Mouse (Mus musculus) myocyte (in vitro differentiated cells): ENCODE results near the gene Gm5152. TPM values are rescaled to one million over a fixed set of nuclear protein-coding genes. Genes with fewer than 3 reads are reported as not detected.
"Not testable (repeated sequence)": the region's sequence is repeated elsewhere in the genome, so short reads cannot be mapped to it uniquely, and the experiment has no call there.

ENCODE experiments used
- H3K27me3 ChIP-seq: one replicate; pipeline ENCODE4 v1.6.1; 2011; ENCODE audit not compliant: control insufficient read depth, insufficient read depth, insufficient read length
- H3K36me3 ChIP-seq: one replicate; pipeline ENCODE4 v1.6.1; 2011; ENCODE audit not compliant: control insufficient read depth, insufficient read depth
- H3K4me2 ChIP-seq: one replicate; pipeline ENCODE4 v1.6.1; 2011; ENCODE audit warnings: low read depth, control low read depth
- H3K4me3 ChIP-seq: one replicate; pipeline ENCODE4 v1.5.1; 2011; ENCODE audit warnings: mild to moderate bottlenecking, control low read depth, moderate library complexity
- H3K79me2 ChIP-seq: one replicate; pipeline ENCODE4 v1.6.1; 2011; ENCODE audit not compliant: control insufficient read depth, insufficient read depth
- H3ac ChIP-seq: one replicate; pipeline ENCODE4 v1.6.1; 2011; ENCODE audit not compliant: control insufficient read depth, insufficient read length
- CEBPB ChIP-seq: IDR thresholded peaks from 2 replicates; pipeline ENCODE4 v1.6.1; 2011; ENCODE audit warnings: mild to moderate bottlenecking, moderate library complexity; ENCODE audit not compliant: poor library complexity, insufficient read depth, severe bottlenecking
- E2F4 ChIP-seq: IDR thresholded peaks from one replicate; pipeline ENCODE4 v1.6.1; 2011; ENCODE audit warnings: mild to moderate bottlenecking, control low read depth, moderate library complexity; ENCODE audit not compliant: insufficient read depth
- MAX ChIP-seq: IDR thresholded peaks from one replicate; pipeline ENCODE4 v1.6.1; 2011; ENCODE audit warnings: low read depth, mild to moderate bottlenecking, control low read depth
- MYOD1 ChIP-seq, 3 experiments: IDR thresholded peaks; one replicate each; pipeline ENCODE4 v1.6.1; 2011; ENCODE audit warnings: control low read depth in 2 of 3, low read depth in 2 of 3, mild to moderate bottlenecking in 2 of 3, moderate library complexity in 1 of 3; ENCODE audit not compliant: insufficient read length in 2 of 3, control insufficient read depth in 1 of 3
- MYOG ChIP-seq, 3 experiments: IDR thresholded peaks; one replicate each; pipeline ENCODE4 v1.6.1; 2011; ENCODE audit warnings: control low read depth in 2 of 3, low read depth in 2 of 3, mild to moderate bottlenecking in 2 of 3; ENCODE audit not compliant: insufficient read length in 2 of 3, control insufficient read depth in 1 of 3, insufficient read depth in 1 of 3
- POLR2A ChIP-seq: IDR thresholded peaks from one replicate; pipeline ENCODE4 v1.6.1; 2011; ENCODE audit warnings: low read depth, mild to moderate bottlenecking, control low read depth, moderate library complexity; ENCODE audit not compliant: insufficient read length
- POLR2AphosphoS2 ChIP-seq: IDR thresholded peaks from one replicate; pipeline ENCODE4 v1.6.1; 2011; ENCODE audit warnings: low read depth, control low read depth; ENCODE audit not compliant: insufficient read length
- REST ChIP-seq: IDR thresholded peaks from one replicate; pipeline ENCODE4 v1.6.1; 2011; ENCODE audit warnings: mild to moderate bottlenecking, control low read depth, moderate library complexity; ENCODE audit not compliant: insufficient read depth, insufficient read length
- SRF ChIP-seq: IDR thresholded peaks from one replicate; pipeline ENCODE4 v1.6.1; 2011; ENCODE audit warnings: low read depth; ENCODE audit not compliant: control insufficient read depth, insufficient read length
- TCF12 ChIP-seq: IDR thresholded peaks from one replicate; pipeline ENCODE4 v1.6.1; 2011; ENCODE audit warnings: mild to moderate bottlenecking, control low read depth; ENCODE audit not compliant: poor library complexity, insufficient read depth, severe bottlenecking
- TCF3 ChIP-seq: IDR thresholded peaks from one replicate; pipeline ENCODE4 v1.6.1; 2011; ENCODE audit warnings: low read depth, control low read depth; ENCODE audit not compliant: insufficient read length
- USF1 ChIP-seq: IDR thresholded peaks from one replicate; pipeline ENCODE4 v1.6.1; 2011; ENCODE audit warnings: low read depth, mild to moderate bottlenecking, control low read depth, moderate library complexity
- polyA plus RNA-seq: library from polyadenylated mRNA; unstranded; fragments of >200 nt; fragmentation: generic; extraction: Trizol; gene quantifications from one replicate; pipeline ENCODE4 v1.2.1, GENCODE M21; 2012; ENCODE audit warnings: missing spikeins

The Gm5152 gene
- not detected for polyA plus RNA-seq

- H3K36me3 ChIP-seq, H3ac ChIP-seq, H3K79me2 ChIP-seq, H3K4me3 ChIP-seq, H3K4me2 ChIP-seq, H3K27me3 ChIP-seq: not testable (repeated sequence)
These were observed at the start of gene Gm5152 for GRCm38 (mm10) chr5:10246426-10246825. Gene Gm5152 (minus strand): TSS chr5:10246526.

GRCm38 (mm10) chr5:10254768-10255167, 8.4 kb upstream of the Gm5152 start:
- not testable (repeated sequence) for H3ac ChIP-seq, H3K27me3 ChIP-seq, H3K4me2 ChIP-seq, H3K4me3 ChIP-seq, H3K36me3 ChIP-seq, H3K79me2 ChIP-seq

DNA sequence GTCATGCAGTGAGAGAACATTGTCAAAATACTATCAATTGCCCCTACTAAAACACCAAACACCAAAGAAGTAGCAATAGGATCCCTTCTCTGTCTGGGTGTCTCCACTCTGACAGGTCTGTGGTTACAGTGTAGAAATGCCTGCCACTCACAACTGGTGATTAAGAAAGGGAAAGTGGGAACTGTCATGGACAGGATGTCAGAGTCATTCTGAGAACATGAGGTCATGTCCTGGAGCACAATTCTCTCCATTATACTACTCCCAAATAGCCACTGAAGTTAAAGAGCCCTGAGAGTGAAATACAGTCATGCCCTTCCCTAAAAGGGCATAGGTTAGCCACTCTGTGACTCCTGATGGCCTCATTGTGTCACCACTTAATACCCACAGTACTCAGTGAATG, 556 bp downstream of the Gm5152 start:
- H3K79me2 ChIP-seq, H3K4me3 ChIP-seq, H3K36me3 ChIP-seq, H3ac ChIP-seq, H3K4me2 ChIP-seq, H3K27me3 ChIP-seq: not testable (repeated sequence)

DNA sequence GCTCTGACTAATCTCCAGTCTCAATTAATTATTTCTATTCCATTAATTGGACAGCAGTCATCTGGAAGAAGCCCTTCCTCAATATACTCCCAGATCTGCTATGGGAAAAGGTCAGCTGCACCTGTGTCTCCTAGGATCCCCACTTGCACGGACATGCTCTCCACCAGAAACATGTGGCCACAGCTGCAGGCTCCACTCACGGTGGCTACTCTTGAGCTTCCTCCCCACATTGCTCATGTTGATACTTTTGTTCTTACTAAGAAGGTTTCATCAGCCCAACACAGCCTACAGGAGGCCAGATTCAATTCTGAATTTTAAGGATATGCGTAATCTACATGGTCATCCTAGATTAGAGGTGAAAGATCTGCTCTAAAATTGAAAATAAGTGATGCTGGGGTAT, 5.9 kb downstream of the Gm5152 start:
- H3K79me2 ChIP-seq, H3K4me2 ChIP-seq, H3K36me3 ChIP-seq, H3K4me3 ChIP-seq, H3K27me3 ChIP-seq, H3ac ChIP-seq: not testable (repeated sequence)

DNA sequence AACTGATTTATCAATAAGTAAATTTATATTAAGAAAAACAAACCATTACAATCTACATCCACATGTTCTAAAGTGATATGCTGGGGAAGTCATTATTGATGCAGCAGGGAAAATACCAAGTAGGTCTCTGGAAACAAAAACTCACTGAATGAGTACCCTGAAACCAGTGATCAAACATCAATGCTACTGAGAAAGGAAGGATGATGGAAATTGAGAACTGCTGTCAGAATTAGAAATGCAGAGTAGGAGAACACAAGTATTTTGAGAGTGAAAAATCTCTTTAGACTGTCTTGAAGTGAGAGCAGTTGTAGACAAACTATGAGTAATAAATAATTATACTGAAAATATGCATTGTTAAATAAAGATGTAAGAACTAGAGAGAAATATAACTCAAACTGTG, 26.0 kb downstream of the Gm5152 start:
- Histone ChIP-seq H3K4me2 (no peak overlapping the region), H3K27me3 (no peaks in the 10 kb centered on the region), H3K36me3 (no peaks in the 10 kb centered on the region), H3ac (no peak overlapping the region), H3K79me2 (no peaks in the 10 kb centered on the region), H3K4me3 (no peak overlapping the region)
- no peak for TF ChIP-seq MYOD1 (IDR thresholded peaks at IDR 0.05; ENCODE audit: control insufficient read depth in 1 of 3, insufficient read length in 2 of 3, low read depth in 2 of 3)
- no peak for TF ChIP-seq TCF12

GRCm38 (mm10) chr5:10203067-10203466, 43.3 kb downstream of the Gm5152 start:
- Histone ChIP-seq H3K27me3 (no peaks in the 10 kb centered on the region), H3K4me3 (no peak overlapping the region)
- TF ChIP-seq SRF (no peak), MYOD1 (IDR thresholded peaks at IDR 0.05; ENCODE audit: control insufficient read depth in 1 of 3, insufficient read length in 2 of 3, low read depth in 2 of 3) (no peak)

DNA sequence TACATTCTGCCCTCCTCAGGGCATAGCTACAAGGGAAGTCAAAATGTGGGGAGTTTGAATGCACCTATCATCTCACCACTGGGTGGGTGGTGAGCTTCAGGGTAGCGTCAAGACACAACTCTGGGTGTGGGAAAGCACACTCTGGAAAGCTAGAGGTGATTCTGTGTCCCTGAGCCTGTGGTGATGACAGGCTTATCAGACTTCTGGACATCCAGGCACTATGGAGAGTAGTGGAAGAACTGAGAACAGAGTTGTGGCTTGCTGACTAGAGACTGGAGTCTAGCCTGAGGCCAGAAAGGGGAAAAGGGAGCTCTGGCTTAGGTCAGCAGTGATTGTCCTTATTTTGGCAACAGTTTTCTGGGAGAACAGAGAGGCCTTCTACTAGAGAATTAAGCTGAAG, 49.4 kb downstream of the Gm5152 start:
- Histone ChIP-seq H3K4me2 (no peak overlapping the region), H3K27me3 (no peaks in the 10 kb centered on the region), H3ac (no peak overlapping the region), H3K4me3 (no peak overlapping the region), H3K79me2 (no peaks in the 10 kb centered on the region), H3K36me3 (no peaks in the 10 kb centered on the region)
- TF ChIP-seq USF1 (no peak), POLR2AphosphoS2 (no peak), CEBPB (no peak), SRF (no peak), MYOD1 (IDR thresholded peaks at IDR 0.05; ENCODE audit: control insufficient read depth in 1 of 3, insufficient read length in 2 of 3, low read depth in 2 of 3) (no peak), MAX (no peak), TCF12 (no peak), TCF3 (no peak), REST (no peak), POLR2A (no peak), E2F4 (no peak), MYOG (IDR thresholded peaks at IDR 0.05; ENCODE audit: control insufficient read depth in 1 of 3, insufficient read depth in 1 of 3, insufficient read length in 2 of 3, low read depth in 2 of 3) (no peak)

More at GRCm38 (mm10) chr5:10203067-10203466, 43.3 kb downstream of the Gm5152 start:
- Histone ChIP-seq H3K79me2 (no peaks in the 10 kb centered on the region), H3ac (no peak overlapping the region), H3K4me2 (peak overlapping the region; percentile 30), H3K36me3 (no peaks in the 10 kb centered on the region)
